Mouse (Mus musculus) forebrain, postnatal 0 days (tissue): ENCODE measurements at regions not wholly inside any gene's neighbourhood (a gene's known extent, or its start where the extent isn't known, plus 50 kb on each side); places are given as distances from the start of the nearest gene placed in this dataset.

Experiments used
- ATAC-seq: fragments of 200-750 bp; cut with Nextera tagmentation; 2 replicates; pipeline ENCODE4 v1.8.0; 2017; ENCODE audit warnings: mild to moderate bottlenecking, moderate library complexity
- DNase-seq: peaks from one replicate; pipeline ENCODE4 v3.0.0-alpha.2; 2015
- H3K27ac ChIP-seq: fragments of 300-500 bp; sonication (generic); 2 replicates; pipeline ENCODE4 v1.5.1; 2014; ENCODE audit warnings: low read depth, mild to moderate bottlenecking, antibody characterized with exemption, low read length, moderate library complexity, mixed read lengths
- H3K27me3 ChIP-seq: fragments of 300-500 bp; sonication (generic); 2 replicates; pipeline ENCODE4 v1.6.1; 2014; ENCODE audit warnings: mild to moderate bottlenecking, low read length, mixed read lengths; ENCODE audit not compliant: insufficient read depth
- H3K36me3 ChIP-seq: fragments of 300-500 bp; sonication (generic); 2 replicates; pipeline ENCODE4 v1.6.1; 2014; ENCODE audit warnings: mild to moderate bottlenecking, moderate library complexity; ENCODE audit not compliant: insufficient read depth
- H3K4me1 ChIP-seq: fragments of 300-500 bp; sonication (generic); 2 replicates; pipeline ENCODE4 v1.6.1; 2014; ENCODE audit warnings: antibody characterized with exemption; ENCODE audit not compliant: insufficient read depth
- H3K4me2 ChIP-seq: fragments of 300-500 bp; sonication (generic); 2 replicates; pipeline ENCODE4 v1.6.1; 2014; ENCODE audit warnings: low read depth, mild to moderate bottlenecking, moderate library complexity
- H3K4me3 ChIP-seq: fragments of 300-500 bp; sonication (generic); 2 replicates; pipeline ENCODE4 v1.5.1; 2014; ENCODE audit warnings: low read depth, low read length, mixed read lengths
- H3K9ac ChIP-seq: fragments of 300-500 bp; sonication (generic); 2 replicates; pipeline ENCODE4 v1.6.1; 2014; ENCODE audit warnings: mild to moderate bottlenecking
- H3K9me3 ChIP-seq: fragments of 300-500 bp; sonication (generic); 2 replicates; pipeline ENCODE4 v1.6.1; 2016; ENCODE audit warnings: low read length
- CTCF ChIP-seq: sonication (generic); IDR thresholded peaks from 2 replicates; pipeline ENCODE4 v1.5.1; 2016; ENCODE audit warnings: antibody characterized with exemption, control low read depth, low read depth
- WGBS: fragments of 180-500 bp; shearing (Covaris S2); extraction: QIAGEN DNeasy Blood & Tissue Kit; methylation state at CpG from one replicate; pipeline ENCODE4 v1.1.7; 2014; 5-methylcytosine and 5-hydroxymethylcytosine counted together

- Histone ChIP-seq H3K27ac (no peak overlapping the region), H3K4me3 (no peak overlapping the region)
These were observed 319.0 kb upstream of the Gm5415 start for GRCm38 (mm10) chr1:32866111-32866510.

GRCm38 (mm10) chr1:32858040-32858439, 310.9 kb upstream of the Gm5415 start:
- Histone ChIP-seq H3K4me1 (no peaks in the 10 kb centered on the region), H3K9ac (no peak overlapping the region), H3K9me3 (no peaks in the 10 kb centered on the region), H3K4me2 (no peak overlapping the region), H3K4me3 (no peak overlapping the region), H3K27ac (no peak overlapping the region), H3K36me3 (no peaks in the 10 kb centered on the region), H3K27me3 (no peaks in the 10 kb centered on the region)
- ATAC-seq (no peak), DNase-seq (no peak)
- WGBS: 89% methylated on average over 1 of the region's 1 CpGs
- TF ChIP-seq CTCF: no peak

More at GRCm38 (mm10) chr1:32866111-32866510, 319.0 kb upstream of the Gm5415 start:
- TF ChIP-seq CTCF: no peak
- DNase-seq (no peak), ATAC-seq (no peak)
- Histone ChIP-seq H3K36me3 (no peaks in the 10 kb centered on the region), H3K4me1 (no peaks in the 10 kb centered on the region), H3K27me3 (no peaks in the 10 kb centered on the region), H3K4me2 (no peak overlapping the region), H3K9me3 (no peaks in the 10 kb centered on the region), H3K9ac (no peak overlapping the region)
- 53% methylated on average over 1 of the region's 1 CpGs for WGBS
